Mouse (Mus musculus) cerebellum, adult 9-11 months (tissue): Measurements from ENCODE around the gene Aco2.

ENCODE experiments used
- DNase-seq: peaks from one replicate; pipeline ENCODE4 v3.0.0; 2022

Aco2 gene

GRCm38 (mm10) chr15:81846755-81847154, 25.4 kb upstream of the Aco2 start:
- DNase-seq: peak; percentile 50

- no peak for DNase-seq
These were observed 24.9 kb upstream of the Aco2 start for GRCm38 (mm10) chr15:81847161-81847560.

GRCm38 (mm10) chr15:81847861-81848260, 24.2 kb upstream of the Aco2 start:
- DNase-seq: peak; percentile 51

GRCm38 (mm10) chr15:81848301-81848700, 23.8 kb upstream of the Aco2 start:
- DNase-seq: peak; percentile 63

GRCm38 (mm10) chr15:81849104-81849503, 23.0 kb upstream of the Aco2 start:
- peak; percentile 87 for DNase-seq

- DNase-seq: peak; percentile 45
These were observed 21.4 kb upstream of the Aco2 start for GRCm38 (mm10) chr15:81850718-81851117.

GRCm38 (mm10) chr15:81851375-81851774, 20.7 kb upstream of the Aco2 start:
- peak; percentile 53 for DNase-seq

- peak; percentile 74 for DNase-seq
These were observed 19.6 kb upstream of the Aco2 start for GRCm38 (mm10) chr15:81852411-81853000.

GRCm38 (mm10) chr15:81853081-81853480, 19.0 kb upstream of the Aco2 start:
- no peak for DNase-seq

- DNase-seq: peak; percentile 96
These were observed 15.9 kb upstream of the Aco2 start for GRCm38 (mm10) chr15:81856030-81856790.

GRCm38 (mm10) chr15:81856938-81857723, 15.0 kb upstream of the Aco2 start:
- peak; percentile 73 for DNase-seq

- no peak for DNase-seq
These were observed 14.4 kb upstream of the Aco2 start for GRCm38 (mm10) chr15:81857724-81858116.

- DNase-seq: peak; percentile 94
These were observed 14.0 kb upstream of the Aco2 start for GRCm38 (mm10) chr15:81858138-81858516.

GRCm38 (mm10) chr15:81858517-81859329, 13.4 kb upstream of the Aco2 start, which contains the start of gene Tob2:
Tob2 (minus strand) TSS chr15:81858796.
- DNase-seq: peak; percentile 88

GRCm38 (mm10) chr15:81859330-81860255, 12.5 kb upstream of the Aco2 start:
- peak; percentile 95 for DNase-seq

- DNase-seq: peak; percentile 72
These were observed 11.5 kb upstream of the Aco2 start for GRCm38 (mm10) chr15:81860471-81861135.

GRCm38 (mm10) chr15:81864238-81864637, 7.9 kb upstream of the Aco2 start:
- no peak for DNase-seq

- DNase-seq: no peak
These were observed 2.1 kb upstream of the Aco2 start for GRCm38 (mm10) chr15:81869985-81870384.

- DNase-seq: peak; percentile 87
These were observed 376 bp upstream of the Aco2 start, which contains the start of gene Phf5a for GRCm38 (mm10) chr15:81871604-81872261. Phf5a (minus strand) TSS chr15:81871911.
